ENCODE assay signal across 9 mouse cellular contexts in the genomic region with DNA sequence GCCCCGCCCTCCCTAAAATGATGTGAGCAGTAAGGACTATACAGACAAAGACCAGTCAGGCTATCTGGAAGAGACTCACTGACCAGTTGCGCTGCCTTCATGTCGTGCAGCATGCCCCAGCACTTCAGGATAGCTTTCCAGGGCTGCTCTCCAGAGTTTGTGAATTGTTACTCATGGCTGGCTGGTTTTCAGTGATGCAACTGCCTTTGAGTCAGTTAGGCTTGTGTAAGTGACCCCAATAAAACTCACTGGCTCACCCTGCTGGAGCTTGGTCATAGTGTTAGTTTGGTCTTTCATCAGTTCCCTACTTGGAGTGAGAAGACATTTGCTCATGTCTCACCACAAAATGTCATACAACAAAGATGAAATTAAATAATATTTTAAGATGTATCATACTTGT.
A peak's percentile ranks its signal among the peaks of the same experiment; 100 is the strongest.
DNase-seq lines count a peak whose midpoint lies in the region; ATAC-seq and TF ChIP-seq lines count a peak whose summit lies in the region.
"Had no signal": no experiment of that assay in that cellular context is flagged by ENCODE, and none has a peak within 500 bp of the region (broad histone marks: within the 10 kb centered on the region; RNA-seq: fewer than 3 reads in every experiment).

No protein-coding gene starts in this region.

- H3K4me3 ChIP-seq in layer of hippocampus, adult 2 months = no peak overlapping the region
- H3K4me3 ChIP-seq: forebrain, embryonic 13.5 days had no signal

- DNase-seq in layer of hippocampus, adult 2 months (ENCODE audit: low spot score in 2 of 2) = no peak
- DNase-seq in layer of hippocampus, postnatal 14 days (ENCODE audit: low spot score in 2 of 2) = no peak
- DNase-seq in adrenal gland, adult 2 months = peak; percentile 82
- DNase-seq in heart, postnatal 10 days = peak; percentile 30 to 58
- DNase-seq in lung, postnatal 14 days = peak; percentile 38
- DNase-seq in c-Kit-positive CD71-positive TER-119-positive erythroid progenitor cells, embryonic 14.5 days (ENCODE audit: low spot score) = no peak
- no peak for DNase-seq in frontal cortex, adult 2 months (ENCODE audit: extremely low spot score in 1 of 2, low spot score in 1 of 2)

- intact Hi-C loops in heart, postnatal 10 days (cut with DNase I) = no loop called here

- peak; percentile 50 for TF ChIP-seq CTCF in layer of hippocampus, adult 2 months (conservative IDR thresholded peaks at IDR 0.05)

- no peak for ATAC-seq in CD4-positive, CD25-positive, alpha-beta regulatory T cell, adult 4 months

- H3K27ac ChIP-seq in layer of hippocampus, adult 2 months = no peak overlapping the region
- H3K27ac ChIP-seq: forebrain, embryonic 13.5 days had no signal

Comparison
In these comparisons a context has a peak if more than half of its experiments do, and no peak if none do; other contexts are left out.
1. DNase-seq: peak in adrenal gland, adult 2 months (single experiment), heart, postnatal 10 days (2 of 2) and lung, postnatal 14 days (single experiment); none in layer of hippocampus, adult 2 months (0 of 2), layer of hippocampus, postnatal 14 days (0 of 2), c-Kit-positive CD71-positive TER-119-positive erythroid progenitor cells, embryonic 14.5 days (single experiment) and frontal cortex, adult 2 months (0 of 2).